Mouse (Mus musculus) kidney, adult 2 months (tissue): ENCODE data around the gene Pcmt1. TPM values are rescaled to one million over a fixed set of nuclear protein-coding genes. Genes with fewer than 3 reads are reported as not detected.

Experiments used
- DNase-seq: peaks from one replicate; pipeline ENCODE4 v3.0.0; 2021
- H3K27ac ChIP-seq: fragments of 200-500 bp; 2 replicates; pipeline ENCODE4 v1.5.1; 2012; ENCODE audit warnings: low read depth, low read length, control low read depth, inconsistent platforms; ENCODE audit not compliant: insufficient read depth
- H3K27me3 ChIP-seq: fragments of 200-500 bp; replicated peaks from 2 replicates; pipeline ENCODE4 v1.6.1; 2012; ENCODE audit warnings: mild to moderate bottlenecking, moderate library complexity, low read length, inconsistent platforms; ENCODE audit not compliant: control insufficient read depth, insufficient read depth
- H3K36me3 ChIP-seq: fragments of 200-500 bp; 2 replicates; pipeline ENCODE4 v1.6.1; 2012; ENCODE audit warnings: mild to moderate bottlenecking, moderate library complexity, low read length, inconsistent platforms; ENCODE audit not compliant: control insufficient read depth, insufficient read depth
- H3K4me1 ChIP-seq: fragments of 200-500 bp; 2 replicates; pipeline ENCODE4 v1.6.1; 2011; ENCODE audit warnings: low read length; ENCODE audit not compliant: control insufficient read depth, insufficient read depth
- H3K4me3 ChIP-seq: fragments of 200-500 bp; 2 replicates; pipeline ENCODE4 v1.5.1; 2011; ENCODE audit warnings: mild to moderate bottlenecking, low read depth, low read length, control low read depth; ENCODE audit not compliant: insufficient read depth
- CTCF ChIP-seq: fragments of 200-500 bp; conservative IDR thresholded peaks from 2 replicates; pipeline ENCODE4 v1.5.1; 2011; ENCODE audit warnings: low read depth, mild to moderate bottlenecking, control low read depth, low read length, moderate library complexity, mixed read lengths; ENCODE audit not compliant: insufficient read depth, insufficient read length
- POLR2A ChIP-seq: fragments of 200-500 bp; IDR thresholded peaks from one replicate; pipeline ENCODE4 v1.6.1; 2011; ENCODE audit warnings: low read depth, low read length, control low read depth
- WGBS: fragments of 180-500 bp; shearing (Covaris S2); methylation state at CpG from one replicate; pipeline ENCODE4 v1.1.7; 2018; 5-methylcytosine and 5-hydroxymethylcytosine counted together
- polyA plus RNA-seq: library from polyadenylated mRNA; depleted of rRNA; stranded (reverse); fragments of >200 nt; gene quantifications from 2 replicates; pipeline ENCODE4 v1.2.3, GENCODE M21; 2012

Pcmt1 gene
- polyA plus RNA-seq, 1 experiment, result 38.4 TPM

DNA sequence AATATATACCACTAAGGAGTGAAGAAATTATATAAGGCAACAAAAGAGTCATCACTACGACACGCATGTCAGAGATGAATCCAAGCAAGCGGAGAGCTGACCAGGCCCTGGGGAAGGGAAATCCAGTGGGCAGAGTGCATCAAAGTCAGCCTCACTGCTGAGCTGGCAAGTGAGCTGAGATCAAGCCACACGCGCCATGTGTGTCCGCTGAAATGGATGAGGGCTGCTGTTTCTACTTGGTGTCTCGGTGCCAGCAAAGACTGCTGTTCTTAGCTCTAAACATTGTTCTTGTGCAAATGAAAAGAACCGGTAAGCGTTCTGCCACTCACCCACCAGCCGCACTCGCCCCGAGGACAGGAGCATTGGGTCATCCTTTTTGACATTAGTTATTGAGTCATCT lies 40.6 kb downstream of the Pcmt1 start:
- no peak overlapping the region for H3K27ac ChIP-seq

GRCm38 (mm10) chr10:7630951-7631720 lies 49.8 kb downstream of the Pcmt1 start:
- WGBS, result 86% methylated on average over 16 of the region's 16 CpGs
- DNase-seq, result no peak
- no peaks in the 10 kb centered on the region for H3K4me1 ChIP-seq
- no peaks in the 10 kb centered on the region for H3K27me3 ChIP-seq
- H3K36me3 ChIP-seq, result no peaks in the 10 kb centered on the region; the same call in 1 of the 2 replicates
- H3K4me3 ChIP-seq, result no peak overlapping the region
- TF ChIP-seq CTCF, result no peak
- no peak for TF ChIP-seq POLR2A
- H3K27ac ChIP-seq, result no peak overlapping the region

More for the DNA sequence above, 40.6 kb downstream of the Pcmt1 start:
- no peak for TF ChIP-seq CTCF
- TF ChIP-seq POLR2A, result no peak
- WGBS, result 96% methylated on average over 12 of the region's 12 CpGs
- H3K36me3 ChIP-seq, result peaks cover 5% of the 10 kb centered on the region
- H3K4me1 ChIP-seq, result no peaks in the 10 kb centered on the region
- no peak for DNase-seq
- no peaks in the 10 kb centered on the region for H3K27me3 ChIP-seq
- H3K4me3 ChIP-seq, result no peak overlapping the region

- no peak for TF ChIP-seq CTCF
- no peak for TF ChIP-seq POLR2A
- Histone ChIP-seq H3K4me1 (no peaks in the 10 kb centered on the region), H3K4me3 (no peak overlapping the region), H3K36me3 (no peaks in the 10 kb centered on the region; the same call in 1 of the 2 replicates), H3K27ac (no peak overlapping the region), H3K27me3 (no peaks in the 10 kb centered on the region)
- DNase-seq, result no peak
- WGBS, result 89% methylated on average over 5 of the region's 5 CpGs
These were observed 50.6 kb downstream of the Pcmt1 start for GRCm38 (mm10) chr10:7630286-7630685.

- Histone ChIP-seq H3K4me1 (no peaks in the 10 kb centered on the region), H3K36me3 (no peaks in the 10 kb centered on the region; the same call in 1 of the 2 replicates), H3K27ac (no peak overlapping the region), H3K4me3 (no peak overlapping the region), H3K27me3 (no peaks in the 10 kb centered on the region)
- no peak for TF ChIP-seq POLR2A
- TF ChIP-seq CTCF, result no peak
- DNase-seq, result no peak
- WGBS, result 91% methylated on average over 4 of the region's 4 CpGs
These were observed 51.8 kb downstream of the Pcmt1 start for GRCm38 (mm10) chr10:7629092-7629491.

DNA sequence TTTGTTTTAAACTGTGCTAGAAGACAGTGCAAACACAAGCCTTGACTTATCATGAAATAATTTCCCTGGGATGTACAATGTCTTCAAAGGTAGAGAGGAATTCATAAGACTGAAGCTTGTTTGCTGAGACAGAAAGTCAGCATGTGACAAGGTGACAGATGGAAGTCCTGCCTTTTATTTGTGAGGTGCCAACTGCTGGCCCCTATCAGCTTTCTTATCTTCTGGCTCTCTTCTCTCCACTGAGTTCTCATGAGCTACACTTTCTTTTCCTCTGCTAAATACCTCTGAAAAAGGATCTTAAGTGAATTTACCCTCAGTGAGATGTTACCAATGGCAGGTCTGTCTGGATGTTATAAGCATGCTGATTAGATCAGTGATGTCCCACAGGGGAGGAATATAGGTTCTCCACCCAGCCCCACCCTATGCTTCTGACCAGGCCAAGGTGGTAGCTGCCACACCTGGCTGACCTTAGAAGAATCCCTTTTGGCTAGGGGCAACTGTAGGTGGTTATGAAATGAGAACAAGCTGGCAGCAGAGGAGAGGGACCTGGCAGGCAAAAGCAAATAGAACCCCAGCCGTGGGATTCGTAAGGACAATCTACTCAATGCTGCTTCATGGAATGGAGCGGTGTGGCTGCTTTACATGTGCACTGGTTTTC lies 56.9 kb downstream of the Pcmt1 start:
- Histone ChIP-seq H3K36me3 (no peaks in the 10 kb centered on the region; the same call in 1 of the 2 replicates), H3K27me3 (no peaks in the 10 kb centered on the region), H3K27ac (no peak overlapping the region), H3K4me1 (no peaks in the 10 kb centered on the region), H3K4me3 (no peak overlapping the region)
- TF ChIP-seq POLR2A (no peak), CTCF (no peak)
- no peak for DNase-seq
- 95% methylated on average over 3 of the region's 3 CpGs for whole genome bisulfite sequencing

DNA sequence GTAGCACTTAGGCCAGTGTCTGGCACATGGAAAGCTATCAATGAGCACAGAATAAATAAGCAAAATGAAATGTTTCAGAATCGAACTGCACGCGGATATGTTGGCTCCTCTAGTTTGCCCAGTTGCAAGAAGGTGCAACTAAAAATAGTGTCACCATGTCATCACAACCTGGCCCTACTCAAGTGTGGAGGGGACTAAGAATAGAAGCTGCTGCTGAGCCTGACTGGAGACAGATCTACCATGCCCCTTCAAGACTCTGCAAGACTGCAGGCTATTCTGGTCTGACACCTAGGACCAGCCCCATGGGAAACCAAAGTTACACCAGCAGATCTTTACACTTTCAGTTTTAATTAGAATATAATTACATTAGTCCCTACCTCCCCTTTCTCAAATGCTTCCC lies 58.6 kb downstream of the Pcmt1 start:
- H3K36me3 ChIP-seq, result no peaks in the 10 kb centered on the region
- H3K4me3 ChIP-seq, result no peak overlapping the region
- TF ChIP-seq POLR2A (no peak), CTCF (no peak)
- no peak overlapping the region for H3K27ac ChIP-seq
- H3K27me3 ChIP-seq, result no peaks in the 10 kb centered on the region
- no peaks in the 10 kb centered on the region for H3K4me1 ChIP-seq
- 89% methylated on average over 3 of the region's 3 CpGs for WGBS
- no peak for DNase-seq

- no peak overlapping the region for H3K4me3 ChIP-seq
- TF ChIP-seq CTCF, result no peak
- no peak for TF ChIP-seq POLR2A
- WGBS, result 71% methylated on average over 5 of the region's 5 CpGs
- H3K36me3 ChIP-seq, result no peaks in the 10 kb centered on the region
- H3K27me3 ChIP-seq, result no peaks in the 10 kb centered on the region
- no peaks in the 10 kb centered on the region for H3K4me1 ChIP-seq
- H3K27ac ChIP-seq, result no peak overlapping the region
- DNase-seq, result no peak
These were observed 60.2 kb downstream of the Pcmt1 start for GRCm38 (mm10) chr10:7620723-7621122.
